Mouse (Mus musculus) urinary bladder, postnatal 14 days (tissue): ENCODE data around the gene Ctsh.
A peak's percentile ranks its signal among the peaks of the same experiment; 100 is the strongest.
"Not testable (repeated sequence)": the region's sequence is repeated elsewhere in the genome, so short reads cannot be mapped to it uniquely, and the experiment has no call there.

ENCODE experiments used
- DNase-seq: peaks from one replicate; pipeline ENCODE4 v3.0.0; 2021; ENCODE audit warnings: low spot score

Gene Ctsh

GRCm38 (mm10) chr9:90053852-90054251 lies at the start of gene Ctsh:
TSS of gene Ctsh (plus strand) at chr9:90054152.
- no peak for DNase-seq

GRCm38 (mm10) chr9:90006432-90006831 lies 47.5 kb upstream of the Ctsh start:
- no peak for DNase-seq

GRCm38 (mm10) chr9:90007094-90007493 lies 46.9 kb upstream of the Ctsh start:
- no peak for DNase-seq

GRCm38 (mm10) chr9:90008138-90008537 lies 45.8 kb upstream of the Ctsh start:
- DNase-seq: no peak

- no peak for DNase-seq
Measured at GRCm38 (mm10) chr9:90011849-90012248, 42.1 kb upstream of the Ctsh start.

GRCm38 (mm10) chr9:90014649-90015048 lies 39.3 kb upstream of the Ctsh start:
- no peak for DNase-seq

GRCm38 (mm10) chr9:90016204-90016603 lies 37.7 kb upstream of the Ctsh start:
- DNase-seq: no peak

GRCm38 (mm10) chr9:90020866-90021265 lies 33.1 kb upstream of the Ctsh start:
- no peak for DNase-seq

- DNase-seq: no peak
Measured at GRCm38 (mm10) chr9:90021442-90021841, 32.5 kb upstream of the Ctsh start.

- no peak for DNase-seq
Measured at GRCm38 (mm10) chr9:90027709-90028108, 26.2 kb upstream of the Ctsh start.

- DNase-seq: no peak
Measured at GRCm38 (mm10) chr9:90033922-90034321, 20.0 kb upstream of the Ctsh start.

- no peak for DNase-seq
Measured at GRCm38 (mm10) chr9:90035168-90035567, 18.8 kb upstream of the Ctsh start.

- DNase-seq: peak; percentile 9
Measured at GRCm38 (mm10) chr9:90035794-90036193, 18.2 kb upstream of the Ctsh start.

GRCm38 (mm10) chr9:90036313-90036712 lies 17.6 kb upstream of the Ctsh start:
- no peak for DNase-seq

- DNase-seq: no peak
Measured at GRCm38 (mm10) chr9:90038535-90038934, 15.4 kb upstream of the Ctsh start.

- no peak for DNase-seq
Measured at GRCm38 (mm10) chr9:90040916-90041315, 13.0 kb upstream of the Ctsh start.

GRCm38 (mm10) chr9:90041556-90041955 lies 12.4 kb upstream of the Ctsh start:
- no peak for DNase-seq

- DNase-seq: not testable (repeated sequence)
Measured at GRCm38 (mm10) chr9:90042906-90043305, 11.0 kb upstream of the Ctsh start.

GRCm38 (mm10) chr9:90045191-90045590 lies 8.8 kb upstream of the Ctsh start:
- DNase-seq: no peak

GRCm38 (mm10) chr9:90047937-90048627 lies 5.9 kb upstream of the Ctsh start:
- no peak for DNase-seq

- DNase-seq: peak; percentile 79
Measured at GRCm38 (mm10) chr9:90054371-90055145, 606 bp downstream of the Ctsh start.

GRCm38 (mm10) chr9:90055409-90055808 lies 1.5 kb downstream of the Ctsh start:
- no peak for DNase-seq

GRCm38 (mm10) chr9:90055911-90056310 lies 2.0 kb downstream of the Ctsh start:
- no peak for DNase-seq

GRCm38 (mm10) chr9:90056716-90057115 lies 2.8 kb downstream of the Ctsh start:
- DNase-seq: no peak
